Mouse (Mus musculus) CH12.LX (cell line): Measurements from ENCODE around the gene Slc6a16. TPM values are rescaled to one million over a fixed set of nuclear protein-coding genes. Genes with fewer than 3 reads are reported as not detected.
"Not testable (repeated sequence)": the region's sequence is repeated elsewhere in the genome, so short reads cannot be mapped to it uniquely, and the experiment has no call there.

Experiments
- DNase-seq: peaks from one replicate; pipeline ENCODE4 v3.0.0-alpha.2; 2013; ENCODE audit errors: extremely low read depth
- H3K27ac ChIP-seq: 2 replicates; pipeline ENCODE4 v1.5.1; 2012; ENCODE audit warnings: low read depth, mild to moderate bottlenecking, control low read depth, moderate library complexity; ENCODE audit not compliant: insufficient read depth
- H3K27me3 ChIP-seq: replicated peaks from 2 replicates; pipeline ENCODE3; 2012; ENCODE audit warnings: inconsistent platforms
- H3K36me3 ChIP-seq, 2 experiments: replicated peaks in 1 of 2; 2 replicates each; pipeline versions ENCODE3 to v1.6.1; 2012; ENCODE audit warnings: inconsistent platforms in 1 of 2, low read length in 1 of 2, mild to moderate bottlenecking in 1 of 2, mixed read lengths in 1 of 2, moderate library complexity in 1 of 2; ENCODE audit not compliant: control insufficient read depth in 1 of 2, insufficient read depth in 1 of 2
- H3K4me1 ChIP-seq, 2 experiments: 2 replicates each; pipeline ENCODE4 v1.6.1; 2012; ENCODE audit warnings: inconsistent platforms in 1 of 2, moderate library complexity in 1 of 2; ENCODE audit not compliant: insufficient read depth in 2 of 2, control insufficient read depth in 1 of 2
- H3K4me2 ChIP-seq: 2 replicates; pipeline ENCODE4 v1.6.1; 2012; ENCODE audit warnings: low read depth, mild to moderate bottlenecking, control low read depth; ENCODE audit not compliant: poor library complexity, insufficient read depth, severe bottlenecking
- H3K4me3 ChIP-seq, 3 experiments: fragments of 150-350 bp in 1 of 3; sonication (generic) in 1 of 3; replicated peaks in 1 of 3; 2 replicates each; pipeline versions ENCODE3 to v1.5.1; 2011 to 2012; ENCODE audit warnings: low read depth in 2 of 3, low read length in 2 of 3, mild to moderate bottlenecking in 2 of 3, moderate library complexity in 2 of 3, control low read depth in 1 of 3, improper control_type of control experiment in 1 of 3, inconsistent platforms in 1 of 3, mixed read lengths in 1 of 3; ENCODE audit not compliant: poor library complexity in 1 of 3
- H3K79me2 ChIP-seq: replicated peaks from 2 replicates; pipeline ENCODE4 v1.6.1; 2012; ENCODE audit warnings: mild to moderate bottlenecking, moderate library complexity; ENCODE audit not compliant: control insufficient read depth, poor library complexity, insufficient read depth, severe bottlenecking; ENCODE audit errors: extremely low read depth
- H3K9ac ChIP-seq: 2 replicates; pipeline ENCODE4 v1.6.1; 2012; ENCODE audit warnings: low read depth, mild to moderate bottlenecking, control low read depth, moderate library complexity; ENCODE audit not compliant: insufficient read depth
- H3K9me3 ChIP-seq: replicated peaks from 2 replicates; pipeline ENCODE3; 2012; ENCODE audit warnings: low read length, inconsistent platforms, mixed read lengths
- BHLHE40 ChIP-seq: IDR thresholded peaks from 2 replicates; pipeline ENCODE4 v1.6.1; 2011; ENCODE audit warnings: mild to moderate bottlenecking, low read depth, low read length, improper control_type of control experiment
- CTCF ChIP-seq, 2 experiments: IDR thresholded peaks in 1 of 2; conservative IDR thresholded peaks in 1 of 2; 2 replicates each; pipeline ENCODE4 v1.5.1; 2011 to 2012; ENCODE audit warnings: low read depth in 2 of 2, low read length in 2 of 2, improper control_type of control experiment in 1 of 2, inconsistent platforms in 1 of 2, mild to moderate bottlenecking in 1 of 2, moderate library complexity in 1 of 2
- ELF1 ChIP-seq: IDR thresholded peaks from 2 replicates; pipeline ENCODE4 v1.6.1; 2014; ENCODE audit warnings: low read depth, mild to moderate bottlenecking, inconsistent platforms, low read length, improper control_type of control experiment
- ETS1 ChIP-seq: conservative IDR thresholded peaks from 2 replicates; pipeline ENCODE4 v1.6.1; 2012; ENCODE audit warnings: low read depth, mild to moderate bottlenecking, inconsistent platforms, low read length, improper control_type of control experiment, moderate library complexity
- GABPA ChIP-seq: IDR thresholded peaks from 2 replicates; pipeline ENCODE4 v1.6.1; 2012; ENCODE audit warnings: low read depth, low read length, improper control_type of control experiment, inconsistent platforms; ENCODE audit not compliant: insufficient replicate concordance
- IRF4 ChIP-seq: IDR thresholded peaks from 2 replicates; pipeline ENCODE4 v1.6.1; 2014; ENCODE audit warnings: low read depth, mild to moderate bottlenecking, inconsistent platforms, low read length, improper control_type of control experiment
- JUND ChIP-seq: conservative IDR thresholded peaks from 2 replicates; pipeline ENCODE4 v1.6.1; 2011; ENCODE audit warnings: low read depth, low read length, improper control_type of control experiment
- MAZ ChIP-seq: IDR thresholded peaks from 2 replicates; pipeline ENCODE4 v1.6.1; 2012; ENCODE audit warnings: low read depth, mild to moderate bottlenecking, inconsistent platforms, low read length, improper control_type of control experiment, moderate library complexity
- MYC ChIP-seq: IDR thresholded peaks from 2 replicates; pipeline ENCODE4 v1.6.1; 2011; ENCODE audit warnings: low read depth, mild to moderate bottlenecking, improper control_type of control experiment, low read length
- NELFE ChIP-seq: IDR thresholded peaks from 2 replicates; pipeline ENCODE4 v1.6.1; 2011; ENCODE audit warnings: low read depth, low read length, improper control_type of control experiment
- NRF1 ChIP-seq: IDR thresholded peaks from 2 replicates; pipeline ENCODE4 v1.6.1; 2014; ENCODE audit warnings: low read depth, mild to moderate bottlenecking, inconsistent platforms, low read length, improper control_type of control experiment, moderate library complexity
- PAX5 ChIP-seq: IDR thresholded peaks from 2 replicates; pipeline ENCODE4 v1.6.1; 2012; ENCODE audit warnings: low read length, inconsistent platforms, mixed read lengths
- RAD21 ChIP-seq: IDR thresholded peaks from 2 replicates; pipeline ENCODE4 v1.6.1; 2011; ENCODE audit warnings: low read depth, mild to moderate bottlenecking, low read length, improper control_type of control experiment, moderate library complexity
- RCOR1 ChIP-seq: conservative IDR thresholded peaks from 2 replicates; pipeline ENCODE4 v1.6.1; 2012; ENCODE audit warnings: low read depth, mild to moderate bottlenecking, inconsistent platforms, low read length, improper control_type of control experiment
- SIN3A ChIP-seq: IDR thresholded peaks from 2 replicates; pipeline ENCODE4 v1.6.1; 2012; ENCODE audit warnings: low read length, improper control_type of control experiment, inconsistent platforms
- TBP ChIP-seq: conservative IDR thresholded peaks from 2 replicates; pipeline ENCODE4 v1.6.1; 2011; ENCODE audit warnings: low read depth, low read length, improper control_type of control experiment
- UBTF ChIP-seq: IDR thresholded peaks from 2 replicates; pipeline ENCODE4 v1.6.1; 2012; ENCODE audit warnings: low read depth, mild to moderate bottlenecking, inconsistent platforms, low read length, improper control_type of control experiment, moderate library complexity
- USF1 ChIP-seq: IDR thresholded peaks from 2 replicates; pipeline ENCODE4 v1.6.1; 2014; ENCODE audit warnings: low read depth, mild to moderate bottlenecking, inconsistent platforms, low read length, improper control_type of control experiment
- ZC3H11A ChIP-seq: IDR thresholded peaks from 2 replicates; pipeline ENCODE4 v1.6.1; 2012; ENCODE audit warnings: low read depth, mild to moderate bottlenecking, inconsistent platforms, low read length, improper control_type of control experiment
- ZKSCAN1 ChIP-seq: IDR thresholded peaks from 2 replicates; pipeline ENCODE4 v1.6.1; 2012; ENCODE audit warnings: low read depth, inconsistent platforms, low read length, improper control_type of control experiment, borderline replicate concordance
- dilution Hi-C: fragments of 300-500 bp; cut with MboI; formaldehyde crosslinking; loops from 2 replicates; pipeline ENCODE4 v1.14.3; 2020; ENCODE audit warnings: low sequenced_read_pairs; ENCODE audit not compliant: extremely low pct_unique_long_range_greater_than_20kb, extremely low pct_ligation_motif_present
- in situ Hi-C: fragments of 300-500 bp; cut with MboI; formaldehyde crosslinking; loops from 3 replicates; pipeline ENCODE4 v1.14.3; 2019; ENCODE audit warnings: low sequenced_read_pairs, low pct_ligation_motif_present, low pct_unique_long_range_greater_than_20kb, mixed read lengths
- polyA plus RNA-seq: library from polyadenylated mRNA; unstranded; fragments of >175 nt; gene quantifications from 2 replicates; pipeline ENCODE4 v1.2.1, GENCODE M21; 2012; ENCODE audit warnings: low read depth; ENCODE audit not compliant: insufficient read length
- total RNA-seq, 2 experiments: library from RNA; depleted of rRNA; stranded (reverse); fragments of 300-350 nt in 1 of 2; fragments of >200 nt in 1 of 2; gene quantifications; 2 replicates each; pipeline ENCODE4 v1.2.3; 2012 to 2014

Gene Slc6a16
- total and polyA plus RNA-seq, 3 experiments, result 0.08 to 0.37 (median 0.13) TPM

DNA sequence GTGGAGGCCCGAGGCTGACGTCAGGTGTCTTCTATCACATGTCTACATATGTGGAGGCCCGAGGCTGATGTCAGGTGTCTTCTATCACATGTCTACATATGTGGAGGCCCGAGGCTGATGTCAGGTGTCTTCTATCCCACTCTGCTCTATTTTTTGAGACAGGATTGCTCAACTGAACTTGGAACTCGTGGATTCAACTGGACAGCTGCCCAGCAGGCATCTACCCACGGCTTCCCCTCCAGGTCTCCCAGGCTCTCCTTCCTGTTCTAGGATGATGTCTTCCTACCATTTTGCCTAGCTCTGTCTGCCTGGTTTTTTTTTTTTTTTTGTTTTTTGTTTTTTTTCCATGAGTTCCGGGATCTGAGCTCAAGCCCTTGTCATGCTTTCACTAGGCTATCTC, 14.9 kb downstream of the Slc6a16 start:
- H3K9ac ChIP-seq, H3K79me2 ChIP-seq, H3K4me2 ChIP-seq, dilution Hi-C loops, DNase-seq, H3K27me3 ChIP-seq, H3K36me3 ChIP-seq, H3K4me1 ChIP-seq, in situ Hi-C loops, H3K27ac ChIP-seq, H3K4me3 ChIP-seq, H3K9me3 ChIP-seq: not testable (repeated sequence)

DNA sequence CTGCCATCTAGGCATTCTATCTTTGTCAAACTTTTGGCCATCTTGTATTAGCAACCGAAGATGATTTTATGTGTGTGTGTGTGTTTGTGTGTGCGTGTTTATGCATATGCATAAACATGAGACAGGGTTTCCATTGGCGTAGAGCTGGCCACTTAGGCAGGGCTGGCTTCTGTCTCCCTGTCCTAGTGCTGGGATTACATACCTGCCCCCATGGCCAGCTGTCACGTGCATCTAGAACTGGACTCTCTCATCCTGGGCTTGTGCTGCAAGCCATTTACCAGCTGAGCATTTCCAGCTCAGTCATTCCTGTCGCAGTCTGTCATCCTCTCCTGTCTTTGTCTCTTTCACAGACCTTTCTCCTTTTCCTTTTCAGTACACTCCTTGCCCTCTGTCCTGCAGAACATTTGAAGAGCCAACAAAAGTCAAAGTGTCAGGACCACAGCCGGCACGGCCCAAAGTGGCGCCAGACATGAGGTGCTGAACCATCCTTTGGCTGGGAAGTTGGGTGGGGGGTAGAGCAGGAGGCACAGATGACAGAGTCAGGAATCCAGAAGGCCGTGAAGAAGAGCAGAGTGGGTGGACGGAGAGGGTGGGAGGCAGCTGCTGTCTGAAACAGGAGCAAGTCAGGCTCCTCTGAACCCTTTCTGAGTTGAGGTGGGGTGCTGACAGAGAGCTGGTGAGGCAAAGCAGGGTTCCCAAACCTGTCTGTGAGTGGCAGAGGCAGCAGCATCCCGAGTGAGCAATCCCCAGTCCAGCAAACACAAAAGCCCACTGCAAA, 16.4 kb downstream of the Slc6a16 start:
- peaks cover 0 to 5% of the 10 kb centered on the region in 2 experiments; a peak in 1 of 4 replicates for H3K4me1 ChIP-seq
- no peaks in the 10 kb centered on the region for H3K9me3 ChIP-seq
- no peak overlapping the region for H3K27ac ChIP-seq
- DNase-seq, result no peak
- TF ChIP-seq RCOR1 (no peak), UBTF (no peak), MAZ (no peak), NELFE (no peak), TBP (no peak), GABPA (no peak), IRF4 (no peak), BHLHE40 (no peak), ELF1 (no peak), CTCF (conservative IDR thresholded peaks at IDR 0.05 in 1 of 2, IDR thresholded peaks at IDR 0.05 in 1 of 2; ENCODE audit: low read depth in 2 of 2, low read length in 2 of 2) (no peak)
- TF ChIP-seq, all 38 proteins: peak for 0
- in situ Hi-C loops (no loop called here), dilution Hi-C loops (no loop called here)
- no peak overlapping the region for H3K9ac ChIP-seq
- H3K4me2 ChIP-seq, result no peak overlapping the region
- H3K79me2 ChIP-seq, result no peaks in the 10 kb centered on the region
- no peak overlapping the region for H3K4me3 ChIP-seq
- H3K36me3 ChIP-seq, result no peaks in the 10 kb centered on the region
- peaks cover 4% of the 10 kb centered on the region for H3K27me3 ChIP-seq

DNA sequence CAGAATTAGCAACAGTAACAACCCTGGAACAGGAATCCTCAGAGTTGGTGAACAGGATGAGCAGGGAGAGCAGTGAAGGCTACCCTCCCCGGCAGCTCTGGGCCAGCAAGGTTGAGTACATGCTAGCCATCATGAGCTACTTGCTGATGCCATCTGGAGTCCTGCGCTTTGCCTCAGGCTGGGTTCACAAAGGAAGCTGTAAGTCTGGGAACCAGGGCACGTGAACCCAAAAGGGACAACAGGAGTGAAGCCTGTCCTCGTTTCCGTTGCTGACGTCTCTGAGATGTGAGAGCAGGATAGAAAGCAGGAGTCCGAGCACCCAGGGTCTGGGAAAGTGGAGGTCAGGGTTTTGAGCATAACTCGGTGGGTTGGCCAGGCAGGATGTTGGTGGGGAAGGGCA, 18.4 kb downstream of the Slc6a16 start:
- no peaks in the 10 kb centered on the region for H3K36me3 ChIP-seq
- H3K9me3 ChIP-seq, result no peaks in the 10 kb centered on the region
- no peak for DNase-seq
- peaks cover 4% of the 10 kb centered on the region for H3K27me3 ChIP-seq
- H3K27ac ChIP-seq, result no peak overlapping the region
- no peaks in the 10 kb centered on the region for H3K79me2 ChIP-seq
- in situ Hi-C loops, result no loop called here
- H3K4me2 ChIP-seq, result no peak overlapping the region
- TF ChIP-seq MYC, result no peak
- TF ChIP-seq NELFE, result no peak
- TF ChIP-seq RAD21, result no peak
- TF ChIP-seq PAX5, result no peak
- no peak for TF ChIP-seq ZC3H11A
- no peak for TF ChIP-seq ETS1
- no peak for TF ChIP-seq JUND
- no peak for TF ChIP-seq SIN3A
- TF ChIP-seq ELF1, result no peak
- TF ChIP-seq RCOR1, result no peak
- no peak for TF ChIP-seq TBP
- TF ChIP-seq ZKSCAN1, result no peak
- TF ChIP-seq USF1, result no peak
- no peak for TF ChIP-seq NRF1
- no peak overlapping the region for H3K9ac ChIP-seq
- H3K4me1 ChIP-seq, result peaks cover 0 to 5% of the 10 kb centered on the region in 2 experiments; a peak in 2 of 4 replicates
- H3K4me3 ChIP-seq, result no peak overlapping the region
- dilution Hi-C loops, result no loop called here
